Mouse (Mus musculus) brain, embryonic 14.5 days (tissue): ENCODE measurements around the gene Cadm4. TPM values are rescaled to one million over a fixed set of nuclear protein-coding genes. Genes with fewer than 3 reads are reported as not detected.
"Not testable (repeated sequence)": the region's sequence is repeated elsewhere in the genome, so short reads cannot be mapped to it uniquely, and the experiment has no call there.

Experiments
- DNase-seq: peaks from one replicate; pipeline ENCODE4 v3.0.0-alpha.2; 2011; ENCODE audit warnings: low read depth
- CTCF ChIP-seq: fragments of 200-500 bp; IDR thresholded peaks from 2 replicates; pipeline ENCODE4 v1.5.1; 2012; ENCODE audit warnings: inconsistent platforms, mild to moderate bottlenecking, moderate library complexity, borderline replicate concordance; ENCODE audit not compliant: insufficient read depth, insufficient read length; ENCODE audit errors: extremely low read depth
- POLR2A ChIP-seq: fragments of 200-500 bp; IDR thresholded peaks from 2 replicates; pipeline ENCODE4 v1.6.1; 2012; ENCODE audit warnings: mild to moderate bottlenecking, inconsistent platforms, borderline replicate concordance; ENCODE audit not compliant: poor library complexity, insufficient read depth, insufficient read length, severe bottlenecking; ENCODE audit errors: extremely low read depth
- polyA plus RNA-seq: library from polyadenylated mRNA; depleted of rRNA; stranded (reverse); fragments of >200 nt; gene quantifications from 2 replicates; pipeline ENCODE4 v1.2.3, GENCODE M21; 2012

The Cadm4 gene
- polyA plus RNA-seq, 1 experiment = 268 TPM

GRCm38 (mm10) chr7:24506838-24507725, 25.3 kb downstream of the Cadm4 start, which contains the start of gene Zfp428:
Gene Zfp428 (plus strand): TSS chr7:24507006.
- no peak for TF ChIP-seq CTCF
- peak; percentile 82 for TF ChIP-seq POLR2A
- DNase-seq = peak; percentile 99

- TF ChIP-seq CTCF (no peak), POLR2A (no peak)
- DNase-seq = no peak
Observed at GRCm38 (mm10) chr7:24507726-24508114, 25.9 kb downstream of the Cadm4 start.

GRCm38 (mm10) chr7:24512355-24512754, 30.5 kb downstream of the Cadm4 start, which contains the start of gene AC161166.1:
Gene AC161166.1 (minus strand): TSS chr7:24512455.
- TF ChIP-seq POLR2A (no peak), CTCF (no peak)
- no peak for DNase-seq

GRCm38 (mm10) chr7:24516319-24516718, 34.5 kb downstream of the Cadm4 start:
- peak; percentile 34; the same call in 1 of the 2 replicates for TF ChIP-seq CTCF
- not testable (repeated sequence) for DNase-seq

- no peak for DNase-seq
- TF ChIP-seq POLR2A (no peak), CTCF (no peak)
Observed at GRCm38 (mm10) chr7:24517077-24517476, 35.3 kb downstream of the Cadm4 start.

- TF ChIP-seq CTCF (no peak), POLR2A (no peak)
- peak; percentile 82 for DNase-seq
Observed at GRCm38 (mm10) chr7:24517654-24518053, 35.8 kb downstream of the Cadm4 start.

- no peak for TF ChIP-seq CTCF
- no peak for TF ChIP-seq POLR2A
- no peak for DNase-seq
Observed at GRCm38 (mm10) chr7:24519130-24519529, 37.3 kb downstream of the Cadm4 start.

- DNase-seq = not testable (repeated sequence)
Observed at GRCm38 (mm10) chr7:24520054-24520453, 38.2 kb downstream of the Cadm4 start.

- no peak for TF ChIP-seq CTCF
- TF ChIP-seq POLR2A = no peak
- DNase-seq = no peak
Observed at GRCm38 (mm10) chr7:24522805-24523204, 41.0 kb downstream of the Cadm4 start.

- no peak for DNase-seq
- no peak for TF ChIP-seq CTCF
- TF ChIP-seq POLR2A = no peak
Observed at GRCm38 (mm10) chr7:24523723-24524122, 41.9 kb downstream of the Cadm4 start.

- no peak for DNase-seq
- no peak for TF ChIP-seq POLR2A
Observed at GRCm38 (mm10) chr7:24524978-24525377, 43.2 kb downstream of the Cadm4 start.

- peak; percentile 28 for DNase-seq
- TF ChIP-seq CTCF = no peak
- no peak for TF ChIP-seq POLR2A
Observed at GRCm38 (mm10) chr7:24525686-24526420, 44.0 kb downstream of the Cadm4 start.

GRCm38 (mm10) chr7:24528861-24529260, 47.0 kb downstream of the Cadm4 start:
- no peak for TF ChIP-seq CTCF
- TF ChIP-seq POLR2A = no peak

More at GRCm38 (mm10) chr7:24528861-24529260, 47.0 kb downstream of the Cadm4 start:
- DNase-seq = no peak
